Mouse (Mus musculus) embryonic facial prominence, embryonic 11.5 days (tissue): ENCODE data around the gene Sertad2. TPM values are rescaled to one million over a fixed set of nuclear protein-coding genes. Genes with fewer than 3 reads are reported as not detected.
A peak's percentile ranks its signal among the peaks of the same experiment; 100 is the strongest.

Experiments used
- ATAC-seq: fragments of 200-750 bp; cut with Nextera tagmentation; replicated peaks from 2 replicates; pipeline ENCODE4 v1.8.0; 2017; ENCODE audit warnings: low read depth; ENCODE audit not compliant: insufficient number of reproducible peaks, low FRiP score, low TSS enrichment
- DNase-seq: peaks from one replicate; pipeline ENCODE4 v3.0.0-alpha.2; 2015; ENCODE audit warnings: low spot score
- H3K27ac ChIP-seq: fragments of 300-500 bp; sonication (generic); replicated peaks from 2 replicates; pipeline ENCODE4 v1.5.1; 2014; ENCODE audit warnings: mild to moderate bottlenecking, low read depth, low read length, control low read depth
- H3K27me3 ChIP-seq: fragments of 300-500 bp; sonication (generic); 2 replicates; pipeline ENCODE4 v1.6.1; 2014; ENCODE audit warnings: mild to moderate bottlenecking, low read length, moderate library complexity, mixed read lengths; ENCODE audit not compliant: control insufficient read depth, insufficient read depth
- H3K36me3 ChIP-seq: fragments of 300-500 bp; sonication (generic); replicated peaks from 2 replicates; pipeline ENCODE4 v1.6.1; 2014; ENCODE audit warnings: low read depth, mild to moderate bottlenecking, low read length, moderate library complexity, mixed read lengths; ENCODE audit not compliant: control insufficient read depth, insufficient read depth
- H3K4me1 ChIP-seq: fragments of 300-500 bp; sonication (generic); 2 replicates; pipeline ENCODE4 v1.6.1; 2014; ENCODE audit warnings: low read length, mixed read lengths; ENCODE audit not compliant: control insufficient read depth, insufficient read depth
- H3K4me2 ChIP-seq: fragments of 300-500 bp; sonication (generic); 2 replicates; pipeline ENCODE4 v1.6.1; 2014; ENCODE audit warnings: low read depth, mild to moderate bottlenecking, control low read depth, low read length, moderate library complexity
- H3K4me3 ChIP-seq: fragments of 300-500 bp; sonication (generic); 2 replicates; pipeline ENCODE4 v1.5.1; 2014; ENCODE audit warnings: low read depth, low read length, control low read depth
- H3K9ac ChIP-seq: fragments of 300-500 bp; sonication (generic); replicated peaks from 2 replicates; pipeline ENCODE4 v1.6.1; 2014; ENCODE audit warnings: mild to moderate bottlenecking, control low read depth, low read length
- H3K9me3 ChIP-seq: fragments of 300-500 bp; sonication (generic); replicated peaks from 2 replicates; pipeline ENCODE4 v1.6.1; 2016; ENCODE audit warnings: mild to moderate bottlenecking, low read length, inconsistent platforms, mixed read lengths; ENCODE audit not compliant: control insufficient read depth
- WGBS: fragments of 180-500 bp; shearing (Covaris S2); extraction: QIAGEN DNeasy Blood & Tissue Kit; methylation state at CpG from one replicate; pipeline ENCODE4 v1.1.7; 2014; 5-methylcytosine and 5-hydroxymethylcytosine counted together
- polyA plus RNA-seq: library from polyadenylated mRNA; unstranded; fragments of >200 nt; fragmentation: Nextera tagmentation; extraction: Ambion mirVana; gene quantifications from 2 replicates; pipeline ENCODE4 v1.2.1, GENCODE M21; 2014

Gene Sertad2
- polyA plus RNA-seq, 1 experiment from 2014 or later, result 15.5 TPM

- ATAC-seq (no peak), DNase-seq (no peak)
- H3K4me2 ChIP-seq, result no peak overlapping the region
- no peak overlapping the region for H3K27ac ChIP-seq
- H3K4me3 ChIP-seq, result no peak overlapping the region
- no peaks in the 10 kb centered on the region for H3K27me3 ChIP-seq
- no peaks in the 10 kb centered on the region for H3K4me1 ChIP-seq
- H3K9ac ChIP-seq, result no peak overlapping the region
- H3K36me3 ChIP-seq, result no peaks in the 10 kb centered on the region
- H3K9me3 ChIP-seq, result no peaks in the 10 kb centered on the region
- WGBS, result 71% methylated on average over 22 of the region's 22 CpGs
These were observed 51.5 kb downstream of the Sertad2 start for GRCm38 (mm10) chr11:20594229-20595201.

- H3K9ac ChIP-seq, result no peak overlapping the region
- H3K27ac ChIP-seq, result 0 out of 2 replicates have a peak overlapping the region, but pooled peaks have one; percentile 13
- 47% methylated on average over 24 of the region's 24 CpGs for WGBS
- H3K9me3 ChIP-seq, result no peaks in the 10 kb centered on the region
- H3K4me1 ChIP-seq, result no peaks in the 10 kb centered on the region
- ATAC-seq, result peak; percentile 48
- H3K4me3 ChIP-seq, result no peak overlapping the region
- peak; percentile 76 for DNase-seq
- H3K27me3 ChIP-seq, result no peaks in the 10 kb centered on the region
- no peaks in the 10 kb centered on the region for H3K36me3 ChIP-seq
- peak overlapping the region; percentile 21 for H3K4me2 ChIP-seq
These were observed 60.2 kb downstream of the Sertad2 start for GRCm38 (mm10) chr11:20603066-20603812.

DNA sequence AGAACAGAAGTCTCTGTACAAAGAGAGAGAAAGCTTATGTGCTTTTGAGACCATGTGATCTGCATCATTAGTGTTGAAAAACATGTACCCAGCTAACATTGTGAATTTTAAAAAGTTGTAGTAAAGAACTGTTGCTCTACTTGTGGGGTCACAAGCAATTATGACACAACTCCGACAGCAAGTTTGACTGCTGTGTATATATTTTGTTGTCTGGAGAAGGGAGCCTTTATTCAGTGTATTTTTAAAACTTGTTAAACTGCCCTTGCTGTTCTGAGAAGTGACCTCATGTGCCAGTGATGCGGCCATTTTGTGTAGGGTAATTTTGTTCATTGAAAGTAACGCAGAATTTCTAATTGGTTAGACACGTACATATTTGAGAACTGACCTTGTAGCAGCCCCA lies 61.1 kb downstream of the Sertad2 start:
- Histone ChIP-seq H3K27ac (no peak overlapping the region), H3K4me3 (no peak overlapping the region), H3K4me2 (no peak overlapping the region), H3K4me1 (no peaks in the 10 kb centered on the region), H3K9me3 (no peaks in the 10 kb centered on the region), H3K9ac (no peak overlapping the region), H3K27me3 (no peaks in the 10 kb centered on the region), H3K36me3 (no peaks in the 10 kb centered on the region)
- no peak for ATAC-seq
- no peak for DNase-seq
- WGBS, result 74% methylated on average over 4 of the region's 4 CpGs

DNA sequence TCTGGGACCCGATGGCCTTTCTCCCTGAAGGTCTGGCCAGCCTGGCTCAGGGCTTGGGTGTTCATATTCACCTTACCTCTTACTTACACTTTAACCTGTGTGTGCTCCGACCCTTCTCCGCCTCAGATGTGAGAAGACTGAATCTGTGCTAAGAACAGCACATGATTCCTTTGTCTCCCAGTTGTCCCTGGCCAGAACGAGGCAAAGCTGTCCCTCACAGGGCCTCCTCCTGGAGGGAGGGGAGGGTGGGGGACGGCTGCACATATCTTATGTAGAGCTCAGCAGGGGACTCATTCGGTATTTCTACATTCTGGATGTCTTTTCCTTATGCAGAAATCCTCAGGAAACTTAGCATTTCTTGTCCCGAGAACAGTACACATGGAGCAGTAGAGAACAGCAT lies 62.6 kb downstream of the Sertad2 start:
- ATAC-seq (no peak), DNase-seq (no peak)
- 59% methylated on average over 7 of the region's 7 CpGs for WGBS
- no peaks in the 10 kb centered on the region for H3K4me1 ChIP-seq
- no peaks in the 10 kb centered on the region for H3K9me3 ChIP-seq
- no peaks in the 10 kb centered on the region for H3K36me3 ChIP-seq
- H3K27ac ChIP-seq, result no peak overlapping the region
- H3K4me3 ChIP-seq, result no peak overlapping the region
- H3K4me2 ChIP-seq, result no peak overlapping the region
- H3K27me3 ChIP-seq, result no peaks in the 10 kb centered on the region
- no peak overlapping the region for H3K9ac ChIP-seq

- Histone ChIP-seq H3K9me3 (no peaks in the 10 kb centered on the region), H3K4me3 (no peak overlapping the region), H3K27ac (no peak overlapping the region), H3K9ac (no peak overlapping the region), H3K4me1 (no peaks in the 10 kb centered on the region), H3K4me2 (no peak overlapping the region), H3K27me3 (no peaks in the 10 kb centered on the region), H3K36me3 (no peaks in the 10 kb centered on the region)
- no peak for DNase-seq
- WGBS, result 89% methylated on average over 11 of the region's 11 CpGs
- ATAC-seq, result no peak
These were observed 65.4 kb downstream of the Sertad2 start for GRCm38 (mm10) chr11:20608442-20608841.

DNA sequence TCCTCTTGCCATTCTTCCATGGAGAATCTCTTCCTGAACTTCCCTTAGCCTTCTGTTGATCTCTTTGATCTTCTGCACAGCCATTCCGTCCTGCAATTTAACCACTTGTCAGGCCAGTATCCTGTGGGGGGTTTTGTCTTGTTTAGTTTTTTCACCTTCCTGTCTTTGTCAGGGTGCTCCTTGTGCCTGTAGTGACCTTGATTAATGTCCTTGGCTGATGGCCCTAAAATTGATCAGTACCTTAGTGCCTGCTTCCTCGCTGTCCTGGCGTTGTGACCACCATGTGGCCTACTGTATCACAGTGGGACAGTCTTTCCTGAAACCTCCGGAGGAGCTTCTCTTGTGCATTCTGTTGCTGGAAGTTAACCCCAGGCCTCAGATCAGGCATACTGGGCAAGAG lies 70.2 kb downstream of the Sertad2 start:
- DNase-seq, result no peak
- Histone ChIP-seq H3K4me2 (no peak overlapping the region), H3K9ac (no peak overlapping the region), H3K4me1 (no peaks in the 10 kb centered on the region), H3K36me3 (no peaks in the 10 kb centered on the region), H3K27me3 (no peaks in the 10 kb centered on the region), H3K4me3 (no peak overlapping the region), H3K27ac (no peak overlapping the region), H3K9me3 (no peaks in the 10 kb centered on the region)
- 78% methylated on average over 4 of the region's 4 CpGs for WGBS
- ATAC-seq, result no peak

GRCm38 (mm10) chr11:20616103-20616502 lies 73.0 kb downstream of the Sertad2 start:
- no peaks in the 10 kb centered on the region for H3K27me3 ChIP-seq
- 66% methylated on average over 3 of the region's 3 CpGs for WGBS
- no peak overlapping the region for H3K4me3 ChIP-seq
- H3K9me3 ChIP-seq, result no peaks in the 10 kb centered on the region
- ATAC-seq (no peak), DNase-seq (no peak)
- H3K36me3 ChIP-seq, result no peaks in the 10 kb centered on the region
- H3K4me2 ChIP-seq, result no peak overlapping the region
- no peak overlapping the region for H3K9ac ChIP-seq
- H3K27ac ChIP-seq, result no peak overlapping the region
- no peaks in the 10 kb centered on the region for H3K4me1 ChIP-seq

- Histone ChIP-seq H3K27me3 (no peaks in the 10 kb centered on the region), H3K9me3 (no peaks in the 10 kb centered on the region), H3K4me2 (no peak overlapping the region), H3K27ac (no peak overlapping the region), H3K36me3 (no peaks in the 10 kb centered on the region), H3K9ac (no peak overlapping the region), H3K4me3 (no peak overlapping the region), H3K4me1 (no peaks in the 10 kb centered on the region)
- ATAC-seq, result no peak
- no peak for DNase-seq
- WGBS, result 74% methylated on average over 2 of the region's 2 CpGs
These were observed 84.1 kb downstream of the Sertad2 start for GRCm38 (mm10) chr11:20627146-20627545.
